Mouse (Mus musculus) thymus, postnatal 4 days (tissue): ENCODE data around the gene Slc25a10.
"Not testable (repeated sequence)": the region's sequence is repeated elsewhere in the genome, so short reads cannot be mapped to it uniquely, and the experiment has no call there.

Experiments used
- DNase-seq: peaks from one replicate; pipeline ENCODE4 v3.0.0; 2021

Slc25a10 gene

GRCm38 (mm10) chr11:120514262-120514661 lies 22.6 kb downstream of the Slc25a10 start:
- DNase-seq = not testable (repeated sequence)

DNA sequence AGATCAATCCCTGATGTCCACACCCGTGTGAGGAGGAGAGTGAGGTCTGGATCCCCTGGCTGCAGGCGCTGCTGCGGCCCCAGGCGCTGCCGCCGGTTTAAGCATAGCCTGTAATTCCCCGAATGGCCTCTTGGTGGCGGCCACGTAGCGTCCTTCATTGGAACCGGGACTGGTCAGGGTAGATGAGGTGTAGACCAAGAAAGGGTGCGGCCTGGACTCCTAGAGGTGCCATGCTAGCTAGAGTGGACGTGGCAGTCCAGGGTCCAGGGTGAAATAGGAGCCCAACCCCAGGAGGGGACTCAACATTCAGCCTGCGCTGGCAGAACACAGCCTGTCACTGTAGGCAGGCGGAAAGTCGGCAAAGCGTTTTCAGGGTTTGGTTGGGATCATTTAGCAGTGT lies 24.0 kb downstream of the Slc25a10 start:
- DNase-seq = peak; percentile 90

DNA sequence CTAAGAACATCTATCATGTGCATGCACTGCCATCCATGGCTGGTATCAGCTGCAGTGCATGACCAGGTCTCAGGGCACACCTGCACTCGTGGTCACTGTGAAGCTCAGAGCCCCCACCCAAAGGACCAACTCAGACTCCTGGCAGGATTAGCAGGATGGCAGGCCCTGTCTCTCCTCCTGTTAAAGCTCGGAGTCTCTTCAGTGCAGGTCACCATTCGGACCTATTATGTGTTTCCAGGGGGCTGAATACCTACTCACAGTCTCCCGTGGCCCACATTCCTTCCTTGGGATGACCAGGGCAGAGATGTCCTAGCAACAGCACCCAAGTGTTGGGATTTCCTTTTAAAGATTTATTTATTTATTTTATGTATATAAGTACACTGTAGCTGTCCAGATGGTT lies 25.5 kb downstream of the Slc25a10 start:
- DNase-seq = no peak

- DNase-seq = no peak
These were observed 26.4 kb downstream of the Slc25a10 start for GRCm38 (mm10) chr11:120518027-120518426.

- DNase-seq = no peak
These were observed 26.9 kb downstream of the Slc25a10 start for GRCm38 (mm10) chr11:120518558-120518957.

DNA sequence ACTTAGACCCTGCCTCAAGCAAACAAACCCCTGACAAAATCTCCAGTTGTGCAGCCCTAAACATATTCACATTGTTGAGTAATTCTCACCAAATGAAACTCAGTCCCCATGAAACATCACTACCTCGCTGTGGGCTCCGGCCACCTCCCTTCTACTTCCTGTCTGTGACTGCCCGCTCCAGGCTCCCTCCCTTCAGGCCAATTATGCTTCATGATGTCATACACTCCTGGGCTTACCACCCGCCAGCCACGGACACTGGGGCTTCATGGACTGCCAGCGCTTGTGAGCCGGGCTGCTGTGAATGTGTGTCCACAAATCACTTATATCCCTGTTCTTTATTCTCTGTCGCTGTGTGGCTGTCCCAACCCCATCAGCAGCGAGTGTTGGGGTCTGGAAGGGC lies 28.1 kb downstream of the Slc25a10 start:
- no peak for DNase-seq

DNA sequence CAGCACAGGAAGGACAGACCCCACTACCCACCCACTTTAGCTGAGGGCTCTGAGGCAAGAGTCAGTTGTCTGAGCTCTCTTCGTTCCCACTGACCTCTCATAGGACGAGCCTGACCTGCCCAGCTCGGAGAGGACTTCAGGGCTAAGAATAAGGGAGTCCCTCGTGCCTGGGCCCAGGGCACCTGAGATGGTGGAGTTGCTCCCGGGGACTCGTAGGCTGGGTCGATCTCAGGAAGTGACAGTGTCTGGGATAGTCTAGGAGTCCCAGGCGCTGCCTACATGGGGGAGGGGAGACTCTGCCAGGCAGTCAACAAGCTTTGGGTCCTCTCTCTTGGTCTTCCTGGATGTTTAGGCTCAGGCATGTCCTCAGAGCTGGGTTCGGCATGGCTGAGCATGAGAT lies 28.9 kb downstream of the Slc25a10 start:
- no peak for DNase-seq

- DNase-seq = no peak
These were observed 29.4 kb downstream of the Slc25a10 start for GRCm38 (mm10) chr11:120520967-120521540.

DNA sequence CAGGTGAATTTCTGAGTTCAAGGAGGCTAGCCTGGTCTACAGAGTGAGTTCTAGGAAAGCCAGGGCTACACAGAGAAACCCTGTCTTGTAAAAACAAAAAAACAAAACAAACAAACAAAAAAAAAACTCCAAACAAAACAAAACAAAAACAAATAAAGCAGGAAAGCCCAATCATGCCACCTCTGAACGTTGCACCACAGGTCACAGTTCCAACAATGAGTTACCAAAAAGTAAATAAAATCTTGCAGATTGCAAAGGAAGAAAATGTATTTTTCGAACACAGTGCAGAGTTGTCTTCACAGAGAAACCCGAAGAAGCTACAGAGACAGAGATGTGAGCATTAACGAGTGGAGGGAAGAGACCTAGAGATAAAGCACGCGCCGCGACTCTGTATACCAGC lies 30.9 kb downstream of the Slc25a10 start:
- DNase-seq = no peak

DNA sequence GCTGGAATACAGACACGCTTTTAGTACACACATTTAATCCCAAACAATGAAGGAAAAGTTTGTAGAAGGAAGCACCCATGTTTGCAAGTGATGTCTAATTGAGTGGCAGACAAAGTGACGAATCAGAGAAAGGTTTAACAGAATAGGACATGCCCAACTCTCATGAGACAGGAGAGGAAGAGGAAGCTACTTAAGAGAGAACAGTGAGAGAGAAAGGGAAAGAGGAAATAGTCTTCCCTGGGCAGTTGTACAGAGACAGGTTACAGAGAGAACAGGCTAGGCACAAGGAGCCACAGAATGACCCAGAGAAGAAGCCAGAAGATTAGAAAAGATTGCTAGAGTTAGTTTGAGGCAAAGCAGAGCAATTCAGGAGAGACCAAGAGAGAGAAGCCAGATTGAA lies 34.3 kb downstream of the Slc25a10 start:
- no peak for DNase-seq

GRCm38 (mm10) chr11:120527690-120528354 lies 36.2 kb downstream of the Slc25a10 start:
- DNase-seq = no peak

GRCm38 (mm10) chr11:120528903-120529302 lies 37.3 kb downstream of the Slc25a10 start:
- DNase-seq = no peak

- peak; percentile 50 for DNase-seq
These were observed 38.7 kb downstream of the Slc25a10 start, which contains the start of gene Gcgr for GRCm38 (mm10) chr11:120530085-120530964. Gene Gcgr, plus strand, starts transcription at chr11:120530699.

GRCm38 (mm10) chr11:120531646-120532045 lies 40.0 kb downstream of the Slc25a10 start:
- no peak for DNase-seq

DNA sequence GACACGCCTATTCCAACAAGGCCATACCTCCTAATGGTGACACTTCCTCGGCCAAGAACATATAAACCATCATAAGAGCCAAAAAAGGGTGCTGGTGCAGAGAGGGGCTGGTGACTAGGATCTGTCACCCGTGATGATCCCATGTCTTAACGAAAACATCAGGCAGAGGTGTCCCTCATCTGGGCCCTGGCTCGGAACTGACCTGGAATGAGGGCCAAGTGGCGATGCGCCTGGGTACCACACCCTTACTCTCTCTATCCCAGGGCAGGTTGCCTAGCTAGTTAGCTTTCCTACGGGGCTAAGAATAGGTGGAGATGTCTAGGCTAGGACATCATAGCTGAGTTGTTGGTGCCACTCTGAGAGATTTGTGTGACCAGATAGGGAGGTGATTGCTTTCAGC lies 42.5 kb downstream of the Slc25a10 start:
- no peak for DNase-seq

DNA sequence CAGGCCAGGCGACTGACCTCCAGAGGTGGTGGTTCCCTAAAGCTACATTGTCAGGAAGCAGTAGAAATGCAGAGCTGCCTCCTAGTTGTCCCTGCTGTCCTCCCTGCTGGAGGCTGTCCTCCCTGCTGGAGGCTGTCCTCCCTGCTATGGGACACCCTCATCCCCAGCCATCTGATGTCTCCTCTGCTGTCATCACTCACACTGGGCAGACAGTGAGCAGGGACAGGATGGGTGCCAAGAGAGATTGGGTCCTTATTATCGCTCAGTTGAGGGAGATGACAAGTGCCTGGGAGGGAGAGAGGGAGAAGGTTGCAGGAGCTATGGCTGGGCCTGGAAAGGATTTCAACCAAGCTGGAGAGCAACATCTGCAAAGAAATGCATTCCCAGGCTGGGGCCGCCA lies 43.5 kb downstream of the Slc25a10 start:
- DNase-seq = no peak

GRCm38 (mm10) chr11:120535804-120536203 lies 44.2 kb downstream of the Slc25a10 start:
- no peak for DNase-seq

DNA sequence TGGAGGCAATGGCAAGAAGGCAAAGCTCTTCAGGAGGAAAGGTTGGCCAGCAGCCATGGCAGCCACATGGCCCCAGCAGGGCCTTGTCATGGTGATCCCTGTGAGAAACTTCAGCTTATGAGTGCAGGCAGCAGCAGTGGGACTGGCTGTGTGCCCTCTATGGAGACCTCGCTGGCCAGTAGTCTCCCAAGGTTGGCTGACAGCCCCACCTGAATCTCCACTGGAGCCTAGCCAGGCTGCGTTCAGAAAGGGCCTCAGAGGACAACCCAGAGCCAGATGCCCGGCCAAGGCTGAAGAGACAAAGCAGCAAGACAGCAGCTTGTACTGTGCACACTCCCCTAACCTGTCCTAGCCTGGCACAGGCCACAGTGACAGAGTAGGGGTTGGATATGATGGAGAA lies 46.8 kb downstream of the Slc25a10 start:
- DNase-seq = no peak

DNA sequence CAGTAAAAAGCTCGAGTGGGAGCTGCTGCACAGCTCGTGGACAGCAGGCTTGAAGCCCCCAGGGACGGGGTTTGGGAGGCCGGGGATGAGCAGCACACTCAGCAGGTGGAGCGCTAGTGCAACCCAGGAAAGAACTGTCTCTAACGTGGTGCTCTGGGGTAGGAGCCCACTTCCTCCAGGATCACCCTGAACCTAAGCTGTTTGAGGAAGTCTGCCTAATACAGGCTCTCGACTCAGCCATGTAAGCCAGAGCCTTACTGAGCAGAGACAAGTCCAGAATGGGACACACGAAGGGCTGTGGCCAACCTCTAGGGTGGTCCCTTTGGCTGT lies 47.3 kb downstream of the Slc25a10 start:
- no peak for DNase-seq

- no peak for DNase-seq
These were observed 47.8 kb downstream of the Slc25a10 start for GRCm38 (mm10) chr11:120539285-120540014.

GRCm38 (mm10) chr11:120541907-120542306 lies 50.3 kb downstream of the Slc25a10 start:
- peak; percentile 58 for DNase-seq

GRCm38 (mm10) chr11:120542376-120542775 lies 50.7 kb downstream of the Slc25a10 start:
- no peak for DNase-seq

DNA sequence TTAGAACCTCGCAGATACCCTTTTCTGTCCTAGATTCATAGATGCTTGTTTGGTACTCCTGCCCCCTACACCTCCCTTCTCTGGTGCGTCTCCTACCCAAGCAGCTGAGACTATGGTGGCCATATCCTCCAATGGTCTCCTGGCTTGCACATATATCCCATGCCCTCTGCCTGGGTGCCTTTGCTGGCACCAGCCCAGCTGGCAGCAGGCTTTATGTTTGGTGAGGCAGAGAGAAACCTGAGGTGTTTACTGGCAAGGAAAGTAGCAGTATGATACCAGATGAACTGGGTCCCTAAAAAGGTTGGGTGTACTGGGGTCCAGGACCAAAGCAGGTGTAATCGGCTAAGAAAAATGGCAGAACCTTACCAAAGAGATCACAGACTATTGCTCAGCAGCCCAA lies 54.3 kb downstream of the Slc25a10 start:
- no peak for DNase-seq
